Mouse (Mus musculus): ENCODE data around the gene Cdk5rap2. TPM values are rescaled to one million over a fixed set of nuclear protein-coding genes. Genes with fewer than 3 reads are reported as not detected.

Gene Cdk5rap2
- 8.5 and 8.6 TPM in 2 replicates for polyA plus RNA-seq (2015; fragmentation: Nextera tagmentation; extraction: Ambion mirVana)

DNA sequence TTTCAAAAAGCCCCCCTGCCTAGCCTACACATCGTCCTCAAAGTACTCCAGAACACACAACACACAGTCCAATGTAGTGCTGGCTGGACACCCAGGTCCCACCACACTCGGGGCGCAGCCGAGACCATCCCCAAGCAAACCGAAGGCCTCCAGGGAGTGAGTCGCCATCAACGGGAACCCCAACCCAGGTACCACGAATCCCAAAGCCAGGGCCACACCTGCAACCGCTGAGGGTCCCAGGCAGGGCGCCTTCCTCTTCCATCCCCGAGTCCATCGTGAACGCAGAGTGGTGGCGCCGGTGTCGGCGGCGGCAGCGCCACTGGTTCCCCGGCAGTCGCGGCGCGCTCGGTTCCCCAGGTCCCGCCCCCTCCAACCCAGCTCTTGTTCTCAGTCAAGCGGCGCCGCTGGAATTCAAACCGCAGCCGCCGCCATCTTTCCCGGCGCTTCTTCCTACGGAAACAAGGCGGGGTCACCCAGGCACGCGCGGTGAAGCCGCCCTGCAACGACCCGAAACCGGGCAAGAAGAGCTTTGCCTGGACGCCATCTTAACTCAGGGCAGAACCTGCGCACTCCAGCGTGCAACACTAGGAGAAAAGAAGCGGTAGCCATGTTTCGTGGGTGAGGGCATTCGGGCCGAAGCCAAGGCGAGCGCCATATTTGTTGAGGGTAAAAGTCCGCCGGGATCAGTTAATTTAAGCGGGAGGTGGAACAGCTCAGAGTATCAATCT, at the start of gene Cdk5rap2:
TSS of gene Cdk5rap2 (minus strand) at position 450 of the 728 bp plus-strand sequence.
- Histone ChIP-seq H3K9me3 (ENCODE audit: control insufficient read depth, low read length) (no peaks in the 10 kb centered on the region), H3K4me3 (ENCODE audit: low read length) (peak within 1 kb of the TSS; percentile 84), H3K9ac (ENCODE audit: low read depth, low read length) (peak within 1 kb of the TSS; percentile 86), H3K4me1 (ENCODE audit: control insufficient read depth, insufficient read depth, low read length) (peaks cover 9% of the 10 kb centered on the region), H3K27ac (ENCODE audit: low read length) (peak within 1 kb of the TSS; percentile 43; the same call in 1 of the 2 replicates), H3K36me3 (ENCODE audit: control insufficient read depth, insufficient read depth, low read length) (no peaks in the 10 kb centered on the region), H3K4me2 (ENCODE audit: low read depth, low read length) (peak within 1 kb of the TSS; percentile 68), H3K27me3 (replicated peaks; ENCODE audit: control insufficient read depth, insufficient read depth, low read length) (no peaks in the 10 kb centered on the region)
- peak; percentile 99 for ATAC-seq
- under 1% methylated on average over 55 of the region's 55 CpGs for WGBS

DNA sequence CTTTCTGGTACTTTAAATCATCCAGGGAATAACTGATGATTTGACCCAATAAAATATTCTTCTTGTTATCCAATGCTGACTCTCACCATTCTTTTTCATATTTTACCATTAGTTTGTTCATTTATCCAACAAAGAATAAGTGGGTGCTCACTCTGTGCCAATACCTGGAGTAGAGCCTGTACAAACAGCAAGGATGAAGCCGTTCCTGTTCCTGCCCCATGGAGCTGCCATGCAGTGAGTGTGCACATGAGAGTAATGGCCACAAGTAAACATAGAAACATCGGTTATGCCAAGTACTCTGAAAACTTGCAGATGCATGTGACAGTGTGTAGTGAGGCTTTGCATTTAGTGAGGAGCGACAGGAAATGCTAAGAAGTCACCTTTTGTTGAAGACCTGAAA, 41.9 kb upstream of the Cdk5rap2 start:
- ATAC-seq, result no peak
- no peak overlapping the region for H3K4me3 ChIP-seq (ENCODE audit: low read length)
- no peaks in the 10 kb centered on the region for H3K27me3 ChIP-seq (replicated peaks; ENCODE audit: control insufficient read depth, insufficient read depth, low read length)
- H3K9ac ChIP-seq (ENCODE audit: low read depth, low read length), result no peak overlapping the region
- 76% methylated on average over 3 of the region's 3 CpGs for whole genome bisulfite sequencing
- no peak overlapping the region for H3K27ac ChIP-seq (ENCODE audit: low read length)
- H3K9me3 ChIP-seq (ENCODE audit: control insufficient read depth, low read length), result no peaks in the 10 kb centered on the region
- H3K4me2 ChIP-seq (ENCODE audit: low read depth, low read length), result no peak overlapping the region
- H3K36me3 ChIP-seq (ENCODE audit: control insufficient read depth, insufficient read depth, low read length), result no peaks in the 10 kb centered on the region
- H3K4me1 ChIP-seq (ENCODE audit: control insufficient read depth, insufficient read depth, low read length), result no peaks in the 10 kb centered on the region

DNA sequence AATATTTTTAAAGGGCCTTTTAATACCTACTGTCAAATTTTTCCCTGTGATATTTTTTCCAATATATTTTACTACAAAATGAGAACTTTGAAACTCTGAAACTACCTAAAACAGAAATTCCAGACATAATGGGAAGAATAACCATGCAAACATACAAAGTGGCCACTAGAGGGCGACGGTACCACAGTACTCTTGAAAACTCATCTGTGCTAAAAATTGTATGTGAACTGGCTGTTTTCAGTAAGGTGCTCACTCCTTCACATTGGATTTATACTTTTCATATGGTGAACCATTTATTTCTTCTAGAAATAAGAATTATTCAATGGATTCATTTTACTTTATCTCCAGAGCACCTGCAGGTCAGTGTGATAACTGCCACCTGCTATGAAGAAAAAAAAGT, 41.5 kb upstream of the Cdk5rap2 start:
- H3K9ac ChIP-seq (ENCODE audit: low read depth, low read length), result no peak overlapping the region
- no peaks in the 10 kb centered on the region for H3K36me3 ChIP-seq (ENCODE audit: control insufficient read depth, insufficient read depth, low read length)
- H3K27me3 ChIP-seq (replicated peaks; ENCODE audit: control insufficient read depth, insufficient read depth, low read length), result no peaks in the 10 kb centered on the region
- no peak overlapping the region for H3K27ac ChIP-seq (ENCODE audit: low read length)
- H3K4me3 ChIP-seq (ENCODE audit: low read length), result no peak overlapping the region
- H3K9me3 ChIP-seq (ENCODE audit: control insufficient read depth, low read length), result no peaks in the 10 kb centered on the region
- H3K4me1 ChIP-seq (ENCODE audit: control insufficient read depth, insufficient read depth, low read length), result no peaks in the 10 kb centered on the region
- 0% methylated on average over 2 of the region's 2 CpGs for WGBS
- no peak overlapping the region for H3K4me2 ChIP-seq (ENCODE audit: low read depth, low read length)
- ATAC-seq, result no peak

DNA sequence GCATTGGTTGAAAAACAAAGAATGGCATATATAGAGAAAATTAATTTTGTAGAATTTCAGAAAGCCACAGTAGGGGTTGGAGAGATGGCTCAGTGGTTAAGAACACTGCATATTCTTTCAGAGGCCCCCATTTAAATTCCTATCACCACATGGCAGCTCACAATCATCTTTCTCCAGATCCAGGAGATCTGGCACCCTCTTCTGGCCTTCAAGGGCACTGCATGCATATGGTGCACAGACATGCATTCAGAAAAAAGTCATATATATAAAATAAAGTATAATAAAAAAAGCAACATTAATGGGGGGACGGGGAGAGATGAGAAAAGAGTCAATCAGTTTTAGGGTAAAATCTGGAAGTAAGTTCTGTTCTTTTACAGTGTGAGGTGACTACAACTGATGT, 39.4 kb upstream of the Cdk5rap2 start:
- no peak overlapping the region for H3K4me3 ChIP-seq (ENCODE audit: low read length)
- H3K36me3 ChIP-seq (ENCODE audit: control insufficient read depth, insufficient read depth, low read length), result no peaks in the 10 kb centered on the region
- H3K4me2 ChIP-seq (ENCODE audit: low read depth, low read length), result no peak overlapping the region
- 94% methylated on average over 1 of the region's 1 CpGs for WGBS
- H3K9me3 ChIP-seq (ENCODE audit: control insufficient read depth, low read length), result no peaks in the 10 kb centered on the region
- H3K9ac ChIP-seq (ENCODE audit: low read depth, low read length), result no peak overlapping the region
- H3K27ac ChIP-seq (ENCODE audit: low read length), result no peak overlapping the region
- no peak for ATAC-seq
- H3K27me3 ChIP-seq (replicated peaks; ENCODE audit: control insufficient read depth, insufficient read depth, low read length), result no peaks in the 10 kb centered on the region
- no peaks in the 10 kb centered on the region for H3K4me1 ChIP-seq (ENCODE audit: control insufficient read depth, insufficient read depth, low read length)

DNA sequence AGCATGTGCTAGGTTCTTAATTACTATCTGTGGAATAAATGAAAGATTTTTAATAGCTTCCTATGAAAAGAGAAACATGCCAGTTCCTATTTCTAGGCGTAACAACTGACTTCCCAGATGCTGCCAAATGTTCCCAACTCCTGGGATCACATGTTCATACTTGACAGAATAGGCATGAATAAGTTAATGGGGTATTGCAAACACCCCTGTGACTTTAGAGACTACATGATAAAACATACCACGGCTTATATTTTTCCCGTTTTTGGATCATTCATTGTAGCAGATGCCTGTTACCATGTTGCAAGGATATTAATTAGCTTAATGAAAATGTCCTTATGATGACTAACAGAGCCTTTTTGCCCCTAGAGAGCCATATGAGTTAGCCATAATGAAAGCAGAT, 36.5 kb upstream of the Cdk5rap2 start:
- Histone ChIP-seq H3K4me1 (ENCODE audit: control insufficient read depth, insufficient read depth, low read length) (no peaks in the 10 kb centered on the region), H3K27ac (ENCODE audit: low read length) (no peak overlapping the region), H3K27me3 (replicated peaks; ENCODE audit: control insufficient read depth, insufficient read depth, low read length) (no peaks in the 10 kb centered on the region), H3K4me3 (ENCODE audit: low read length) (no peak overlapping the region), H3K36me3 (ENCODE audit: control insufficient read depth, insufficient read depth, low read length) (no peaks in the 10 kb centered on the region), H3K4me2 (ENCODE audit: low read depth, low read length) (no peak overlapping the region), H3K9me3 (ENCODE audit: control insufficient read depth, low read length) (no peaks in the 10 kb centered on the region), H3K9ac (ENCODE audit: low read depth, low read length) (no peak overlapping the region)
- no peak for ATAC-seq
- WGBS, result 91% methylated on average over 3 of the region's 3 CpGs

DNA sequence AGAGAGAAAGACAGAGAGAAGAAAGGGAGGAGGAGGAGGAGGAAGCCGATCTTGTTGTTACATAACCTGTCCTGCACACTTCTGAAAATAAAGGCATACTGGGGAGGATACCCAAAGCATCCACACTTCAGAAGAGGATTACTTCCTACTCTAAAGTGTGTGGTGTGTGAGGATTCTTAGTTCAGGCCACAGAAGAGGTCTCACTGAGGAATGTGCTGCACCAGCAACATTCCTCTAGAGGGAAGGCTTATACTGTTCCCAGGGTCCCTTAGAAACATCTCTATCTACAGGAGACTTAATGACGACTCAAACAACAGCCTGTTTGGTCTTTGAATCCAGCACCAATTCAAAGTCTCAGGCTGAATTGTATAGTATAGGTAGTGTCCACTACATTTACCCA, 10.0 kb upstream of the Cdk5rap2 start:
- H3K4me3 ChIP-seq (ENCODE audit: low read length), result no peak overlapping the region
- no peak for ATAC-seq
- H3K27ac ChIP-seq (ENCODE audit: low read length), result no peak overlapping the region
- H3K4me1 ChIP-seq (ENCODE audit: control insufficient read depth, insufficient read depth, low read length), result no peaks in the 10 kb centered on the region
- no peaks in the 10 kb centered on the region for H3K27me3 ChIP-seq (replicated peaks; ENCODE audit: control insufficient read depth, insufficient read depth, low read length)
- no peak overlapping the region for H3K4me2 ChIP-seq (ENCODE audit: low read depth, low read length)
- no peak overlapping the region for H3K9ac ChIP-seq (ENCODE audit: low read depth, low read length)
- 58% methylated on average over 2 of the region's 2 CpGs for WGBS
- no peaks in the 10 kb centered on the region for H3K9me3 ChIP-seq (ENCODE audit: control insufficient read depth, low read length)
- H3K36me3 ChIP-seq (ENCODE audit: control insufficient read depth, insufficient read depth, low read length), result no peaks in the 10 kb centered on the region

DNA sequence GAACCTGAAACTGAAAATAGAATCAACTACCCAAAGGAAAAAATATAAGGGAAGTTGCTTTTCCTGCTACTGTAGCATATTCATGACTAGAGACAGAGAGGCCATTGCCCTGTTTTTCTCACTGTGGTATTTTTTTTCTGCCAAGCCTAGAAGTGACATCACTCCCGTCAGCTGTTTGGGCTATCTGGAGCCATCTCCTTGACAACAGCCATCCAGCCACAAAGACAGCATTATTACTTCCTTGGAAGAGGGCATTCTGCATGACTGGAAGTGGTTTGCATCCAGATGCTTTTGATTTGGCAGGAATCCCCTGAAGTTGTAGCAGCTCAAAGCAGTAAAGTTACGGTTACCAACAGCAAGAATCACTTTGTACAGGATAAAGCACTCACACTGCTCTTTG, 1.9 kb upstream of the Cdk5rap2 start:
- Histone ChIP-seq H3K4me3 (ENCODE audit: low read length) (no peak overlapping the region), H3K4me1 (ENCODE audit: control insufficient read depth, insufficient read depth, low read length) (peaks cover 9% of the 10 kb centered on the region), H3K36me3 (ENCODE audit: control insufficient read depth, insufficient read depth, low read length) (no peaks in the 10 kb centered on the region), H3K9me3 (ENCODE audit: control insufficient read depth, low read length) (no peaks in the 10 kb centered on the region), H3K9ac (ENCODE audit: low read depth, low read length) (no peak overlapping the region), H3K4me2 (ENCODE audit: low read depth, low read length) (no peak overlapping the region), H3K27ac (ENCODE audit: low read length) (no peak overlapping the region), H3K27me3 (replicated peaks; ENCODE audit: control insufficient read depth, insufficient read depth, low read length) (no peaks in the 10 kb centered on the region)
- 55% methylated on average over 2 of the region's 2 CpGs for WGBS
- no peak for ATAC-seq

DNA sequence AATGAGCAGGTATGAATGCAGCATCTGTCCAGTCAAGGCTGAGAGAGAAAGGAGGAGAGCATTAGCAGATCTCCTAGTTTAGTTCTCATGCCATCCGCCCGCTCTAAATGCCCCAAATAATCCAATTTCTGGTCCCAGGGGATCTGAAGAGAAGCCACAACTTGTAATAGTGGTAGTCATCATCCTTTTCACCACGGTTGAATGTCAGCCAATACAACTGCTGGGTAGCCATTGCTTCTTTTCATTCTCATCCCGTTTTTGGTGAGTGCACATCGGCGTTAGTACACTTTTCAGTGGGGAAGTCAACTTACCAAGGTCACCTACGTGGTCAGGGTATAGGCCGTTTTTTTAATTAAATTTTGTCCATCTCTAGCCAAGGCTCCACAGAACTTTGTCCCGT, 787 bp downstream of the Cdk5rap2 start:
- peak overlapping the region; percentile 86 for H3K9ac ChIP-seq (ENCODE audit: low read depth, low read length)
- H3K36me3 ChIP-seq (ENCODE audit: control insufficient read depth, insufficient read depth, low read length), result no peaks in the 10 kb centered on the region; the same call in 1 of the 2 replicates
- H3K27ac ChIP-seq (ENCODE audit: low read length), result no peak overlapping the region
- WGBS, result 23% methylated on average over 9 of the region's 9 CpGs
- peak overlapping the region; percentile 84 for H3K4me3 ChIP-seq (ENCODE audit: low read length)
- H3K9me3 ChIP-seq (ENCODE audit: control insufficient read depth, low read length), result no peaks in the 10 kb centered on the region
- H3K4me2 ChIP-seq (ENCODE audit: low read depth, low read length), result peak overlapping the region; percentile 68
- no peaks in the 10 kb centered on the region for H3K27me3 ChIP-seq (replicated peaks; ENCODE audit: control insufficient read depth, insufficient read depth, low read length)
- ATAC-seq, result peak; percentile 0; the same call in 1 of the 2 replicates
- H3K4me1 ChIP-seq (ENCODE audit: control insufficient read depth, insufficient read depth, low read length), result peaks cover 9% of the 10 kb centered on the region

DNA sequence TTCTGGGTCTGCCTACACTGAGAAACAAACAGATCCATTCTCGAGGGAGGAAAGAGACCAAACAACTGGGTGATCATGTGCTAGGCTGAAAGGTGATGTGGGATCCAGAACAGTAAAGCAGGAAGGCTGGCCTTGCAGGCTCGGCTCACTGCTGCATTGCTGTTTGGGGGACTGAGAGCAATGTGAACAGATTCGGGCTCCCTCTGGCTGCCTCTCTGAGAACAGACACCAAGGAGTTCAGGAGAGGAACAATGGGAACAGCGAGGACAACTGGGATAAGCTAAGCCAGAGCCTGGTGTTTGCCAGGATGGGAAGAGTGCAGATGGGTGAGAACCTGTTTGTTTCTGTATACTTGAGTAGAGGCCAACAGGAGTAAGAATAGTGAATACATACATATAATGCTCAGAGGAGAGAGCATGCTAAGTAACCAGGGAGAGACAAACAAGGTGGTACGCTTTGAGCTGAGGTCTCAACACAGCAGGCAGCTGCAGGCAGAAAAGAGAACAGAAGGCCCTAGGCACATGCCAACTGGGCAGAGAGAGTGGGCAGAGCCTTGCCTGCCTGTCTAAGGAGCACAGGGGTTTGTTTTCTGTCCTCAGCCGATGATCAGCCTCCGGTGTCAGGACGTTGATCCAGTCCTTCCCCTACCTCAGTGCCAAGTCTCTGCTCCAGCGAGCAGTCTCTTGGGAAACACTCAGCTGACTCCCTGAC, 8.0 kb downstream of the Cdk5rap2 start:
- 61% methylated on average over 9 of the region's 9 CpGs for WGBS
- Histone ChIP-seq H3K9me3 (ENCODE audit: control insufficient read depth, low read length) (no peaks in the 10 kb centered on the region), H3K27ac (ENCODE audit: low read length) (no peak overlapping the region), H3K4me3 (ENCODE audit: low read length) (no peak overlapping the region), H3K36me3 (ENCODE audit: control insufficient read depth, insufficient read depth, low read length) (no peaks in the 10 kb centered on the region; the same call in 1 of the 2 replicates), H3K4me2 (ENCODE audit: low read depth, low read length) (no peak overlapping the region), H3K9ac (ENCODE audit: low read depth, low read length) (no peak overlapping the region), H3K27me3 (replicated peaks; ENCODE audit: control insufficient read depth, insufficient read depth, low read length) (no peaks in the 10 kb centered on the region), H3K4me1 (ENCODE audit: control insufficient read depth, insufficient read depth, low read length) (no peaks in the 10 kb centered on the region)
- ATAC-seq, result 0 out of 2 replicates have a peak, but pooled peaks have one; percentile 26

Measured in intestine, embryonic 16.5 days (tissue).